Mouse (Mus musculus): ENCODE results near the gene Snapc1. TPM values are rescaled to one million over a fixed set of nuclear protein-coding genes. Genes with fewer than 3 reads are reported as not detected.

The Snapc1 gene
- polyA plus RNA-seq (2017; shearing (Covaris generic)) = 47.2 TPM

DNA sequence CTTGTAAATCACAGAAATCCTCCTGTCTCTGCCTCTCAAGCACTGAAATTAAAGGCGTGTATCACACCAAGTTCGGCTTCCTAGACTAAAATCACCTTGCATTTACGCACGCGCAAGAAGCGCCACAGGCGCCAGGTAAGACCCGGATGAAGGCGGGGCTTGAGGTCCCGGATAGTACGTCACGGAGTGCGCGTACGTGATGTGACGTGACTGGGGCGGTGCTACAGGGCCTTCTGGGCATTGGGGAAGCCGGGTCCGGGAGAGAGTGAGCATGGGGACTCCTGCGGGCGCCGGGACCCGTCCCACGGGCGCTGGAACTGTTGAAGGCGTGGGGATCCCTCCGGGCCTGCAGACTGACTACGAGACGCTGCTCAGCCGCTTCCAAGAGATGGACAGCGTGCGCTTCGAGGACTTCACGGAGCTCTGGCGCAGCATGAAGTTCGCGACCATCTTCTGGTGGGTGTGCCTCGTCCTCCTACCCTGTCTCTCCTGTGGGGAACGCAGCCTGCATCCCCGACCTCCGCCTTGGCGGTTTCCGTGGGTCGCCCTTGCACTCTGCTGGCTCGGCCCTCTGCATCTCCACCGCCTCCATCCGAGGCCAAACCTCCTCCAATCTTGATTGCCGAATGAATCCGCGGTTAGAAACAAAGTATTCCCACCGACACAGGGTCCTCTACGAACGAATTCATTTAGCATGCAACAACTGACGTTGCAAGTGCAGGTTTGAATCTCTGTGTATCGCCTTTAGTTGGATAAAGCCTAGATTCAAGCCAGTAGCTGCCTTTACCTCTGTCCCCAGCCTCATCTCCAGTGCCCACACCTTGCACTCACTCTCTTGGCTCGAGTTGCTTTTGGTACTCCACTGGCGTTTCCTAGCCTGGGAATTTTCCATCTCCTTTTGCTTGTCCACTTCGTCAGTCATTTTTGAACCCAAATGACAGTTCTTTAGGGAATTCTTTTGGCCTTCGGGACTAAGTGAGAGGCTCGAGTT, at the start of gene Snapc1:
Gene Snapc1, plus strand, starts transcription at position 191 of the 991 bp plus-strand sequence.

DNA sequence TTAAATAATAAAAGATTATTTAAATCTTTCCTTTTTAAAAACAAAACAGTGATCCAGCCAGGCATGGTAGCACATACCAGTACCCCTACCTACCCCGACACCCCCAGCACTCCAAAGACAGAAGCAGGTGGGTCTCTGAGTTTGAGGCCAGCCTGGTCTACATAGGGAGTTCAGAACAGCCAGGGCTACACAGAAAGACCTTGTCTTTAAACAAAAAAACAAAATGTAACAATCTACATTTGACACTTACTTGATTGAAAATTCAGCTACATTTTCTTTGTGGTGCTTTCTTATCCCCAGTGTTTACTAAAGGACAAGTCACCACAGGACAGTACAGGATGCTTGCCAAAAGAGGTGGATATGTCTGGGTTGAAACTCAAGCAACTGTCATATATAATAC, 26.9 kb upstream of the Snapc1 start, which contains the start of gene Gm49321:
Gene Gm49321, plus strand, starts transcription at position 301 of the 400 bp plus-strand sequence.

GRCm38 (mm10) chr12:73997297-73998127, 33.2 kb downstream of the Snapc1 start, which contains the start of gene Syt16:
TSS of gene Syt16 (plus strand) at chr12:73997661.

Other genes with a start within 250 kb of the Snapc1 start
- 186 TPM for gene Hif1a, start 63.1 kb upstream of the Snapc1 start, polyA plus RNA-seq (2017; shearing (Covaris generic))
- gene Gm49321, start 26.8 kb upstream of the Snapc1 start, polyA plus RNA-seq (2017; shearing (Covaris generic)) = 33.5 TPM
- not detected for gene Syt16, start 33.2 kb downstream of the Snapc1 start, polyA plus RNA-seq (2017; shearing (Covaris generic))